Mouse (Mus musculus) MEL (cell line): ENCODE measurements around the gene Otol1.

Experiments used
- CTCF ChIP-seq, 3 experiments: IDR thresholded peaks in 2 of 3; conservative IDR thresholded peaks in 1 of 3; 2 replicates each; pipeline ENCODE4 v1.5.1; 2011 to 2012; ENCODE audit warnings: low read length in 3 of 3, low read depth in 2 of 3, mild to moderate bottlenecking in 2 of 3, improper control_type of control experiment in 1 of 3, inconsistent platforms in 1 of 3, mixed read lengths in 1 of 3, moderate library complexity in 1 of 3; ENCODE audit not compliant: control insufficient read depth in 1 of 3, insufficient read depth in 1 of 3, poor library complexity in 1 of 3, severe bottlenecking in 1 of 3
- GATA1 ChIP-seq: IDR thresholded peaks from 2 replicates; pipeline ENCODE4 v1.6.1; 2011; ENCODE audit warnings: low read depth, low read length, improper control_type of control experiment
- KAT2A ChIP-seq: conservative IDR thresholded peaks from 2 replicates; pipeline ENCODE4 v1.6.1; 2012; ENCODE audit warnings: low read depth, low read length, improper control_type of control experiment, inconsistent platforms
- MYC ChIP-seq: IDR thresholded peaks from 2 replicates; pipeline ENCODE4 v1.6.1; 2011; ENCODE audit warnings: low read depth, mild to moderate bottlenecking, low read length, improper control_type of control experiment, moderate library complexity
- POLR2A ChIP-seq, 2 experiments: IDR thresholded peaks; 2 replicates each; pipeline ENCODE4 v1.6.1; 2011 to 2012; ENCODE audit warnings: low read length in 2 of 2, mild to moderate bottlenecking in 2 of 2, control low read depth in 1 of 2, improper control_type of control experiment in 1 of 2, low read depth in 1 of 2, moderate library complexity in 1 of 2; ENCODE audit not compliant: control insufficient read depth in 1 of 2, insufficient read depth in 1 of 2, poor library complexity in 1 of 2
- RCOR1 ChIP-seq: IDR thresholded peaks from 2 replicates; pipeline ENCODE4 v1.6.1; 2012; ENCODE audit warnings: low read depth, mild to moderate bottlenecking, inconsistent platforms, low read length, improper control_type of control experiment
- TCF12 ChIP-seq: IDR thresholded peaks from 2 replicates; pipeline ENCODE4 v1.6.1; 2014; ENCODE audit warnings: low read depth, mild to moderate bottlenecking, inconsistent platforms, low read length, improper control_type of control experiment, moderate library complexity

DNA sequence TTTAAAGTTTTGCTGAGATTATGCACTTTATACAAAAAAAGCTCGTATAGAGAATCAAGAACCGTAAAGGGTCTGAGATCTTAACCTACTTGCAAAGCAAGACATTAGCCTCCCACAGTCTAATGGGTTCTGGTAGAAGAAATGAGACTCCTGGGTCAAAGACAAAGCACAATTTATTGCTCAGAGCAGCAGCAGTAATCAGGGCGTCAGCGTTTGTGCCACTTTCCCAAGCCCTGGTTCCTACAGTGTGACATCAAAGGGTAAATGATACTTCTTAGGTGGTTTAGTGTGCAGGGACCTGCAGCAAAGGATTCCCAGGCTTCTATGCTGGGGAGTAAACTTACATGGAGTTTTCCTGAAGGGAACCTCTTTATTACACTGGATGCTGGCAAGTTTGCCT lies 13.6 kb upstream of the Otol1 start:
- no peak for TF ChIP-seq GATA1
- no peak for TF ChIP-seq POLR2A (IDR thresholded peaks at IDR 0.05; ENCODE audit: control insufficient read depth in 1 of 2, insufficient read depth in 1 of 2, low read depth in 1 of 2, low read length in 2 of 2, poor library complexity in 1 of 2)
- no peak for TF ChIP-seq RCOR1
- no peak for TF ChIP-seq CTCF (IDR thresholded peaks at IDR 0.05 in 2 of 3, conservative IDR thresholded peaks at IDR 0.05 in 1 of 3; ENCODE audit: control insufficient read depth in 1 of 3, insufficient read depth in 1 of 3, low read depth in 2 of 3, low read length in 3 of 3, poor library complexity in 1 of 3, severe bottlenecking in 1 of 3)
- no peak for TF ChIP-seq TCF12
- TF ChIP-seq KAT2A: no peak
- TF ChIP-seq MYC: no peak
